Mouse (Mus musculus) layer of hippocampus, adult 18-20 months (tissue): ENCODE data around the gene Hs2st1. TPM values are rescaled to one million over a fixed set of nuclear protein-coding genes. Genes with fewer than 3 reads are reported as not detected.
A peak's percentile ranks its signal among the peaks of the same experiment; 100 is the strongest.

Experiments used
- DNase-seq, 2 experiments: peaks; one replicate each; pipeline ENCODE4 v3.0.0; 2022; ENCODE audit warnings: low spot score in 2 of 2
- total RNA-seq, 2 experiments: library from RNA; stranded (reverse); gene quantifications; 2 replicates each; pipeline ENCODE4 v1.2.3; 2021

Hs2st1 gene
- total RNA-seq, 2 experiments from 2014 or later, result 39.6 to 40.0 TPM

DNA sequence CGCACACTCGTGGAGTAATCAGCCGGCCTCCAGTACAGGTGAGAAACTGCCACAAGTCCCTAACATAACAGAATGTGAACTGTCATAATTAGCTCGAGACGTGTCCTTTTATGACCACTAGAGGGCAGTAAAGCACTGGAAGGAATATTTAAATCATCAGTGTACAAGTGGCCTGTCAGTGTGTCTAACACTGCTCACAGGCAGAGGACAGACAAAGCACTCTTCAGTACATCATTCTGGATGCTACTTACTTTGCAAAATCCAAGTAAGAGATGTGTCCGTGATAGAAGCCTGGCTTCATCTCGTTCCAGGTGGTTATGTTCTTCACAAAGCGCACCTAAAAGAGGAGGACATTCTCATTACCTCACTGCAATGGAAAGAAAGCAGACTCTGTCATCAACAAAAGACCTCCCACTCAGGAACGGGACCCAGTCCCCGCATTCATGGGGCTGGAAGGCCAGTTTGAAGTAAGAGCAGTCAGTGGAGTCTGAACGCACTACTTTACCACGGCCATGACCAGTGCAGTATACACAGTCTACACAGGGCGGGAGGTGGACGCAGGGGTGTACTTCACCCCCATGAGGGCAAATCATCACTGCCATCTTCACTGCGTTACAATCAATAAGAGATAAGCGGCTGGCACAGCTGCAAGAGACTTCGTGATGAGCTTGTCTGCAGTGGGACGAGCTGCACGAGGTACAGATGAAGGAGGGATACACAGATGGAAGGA is 116.1 kb downstream of the Hs2st1 start:
- DNase-seq, result peak; percentile 46 to 84

DNA sequence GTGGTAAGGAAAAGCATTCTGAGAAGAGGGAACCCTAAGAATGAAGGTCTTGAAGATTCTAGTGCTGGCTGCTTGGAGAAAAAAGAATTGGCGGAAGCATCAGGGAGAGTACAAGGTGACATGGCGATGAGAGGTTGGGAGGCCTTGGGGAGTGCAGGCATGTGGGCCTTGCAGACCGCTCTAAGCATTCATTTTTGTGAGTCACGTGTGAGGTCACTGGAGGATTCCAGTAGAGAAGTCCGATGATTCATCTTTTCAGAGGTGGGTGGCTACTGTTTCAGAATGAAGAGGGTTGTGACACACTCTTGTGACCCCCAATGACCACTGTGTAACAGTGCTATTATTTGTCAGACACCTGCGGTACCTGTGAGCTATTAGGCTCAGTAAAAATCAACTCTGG is 121.0 kb downstream of the Hs2st1 start:
- no peak for DNase-seq

DNA sequence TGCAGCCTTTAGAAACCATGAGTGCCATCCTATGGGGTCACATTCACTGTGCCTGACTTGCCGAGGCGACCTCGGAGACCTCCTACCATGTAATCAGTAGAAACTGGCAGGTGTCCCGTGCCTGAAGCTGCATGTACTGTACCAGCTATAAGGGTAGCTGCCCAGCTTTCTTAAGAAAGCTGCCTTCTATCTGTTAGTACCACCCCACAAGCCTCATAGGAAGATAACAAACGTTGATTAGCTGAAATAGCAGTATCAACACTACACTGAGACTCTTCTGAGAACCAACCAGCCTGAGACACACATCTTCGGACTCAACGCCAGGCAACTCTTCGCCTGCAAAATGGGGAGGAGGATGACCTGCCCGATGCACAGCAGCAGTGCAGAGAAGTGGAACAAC is 122.1 kb downstream of the Hs2st1 start:
- no peak for DNase-seq

DNA sequence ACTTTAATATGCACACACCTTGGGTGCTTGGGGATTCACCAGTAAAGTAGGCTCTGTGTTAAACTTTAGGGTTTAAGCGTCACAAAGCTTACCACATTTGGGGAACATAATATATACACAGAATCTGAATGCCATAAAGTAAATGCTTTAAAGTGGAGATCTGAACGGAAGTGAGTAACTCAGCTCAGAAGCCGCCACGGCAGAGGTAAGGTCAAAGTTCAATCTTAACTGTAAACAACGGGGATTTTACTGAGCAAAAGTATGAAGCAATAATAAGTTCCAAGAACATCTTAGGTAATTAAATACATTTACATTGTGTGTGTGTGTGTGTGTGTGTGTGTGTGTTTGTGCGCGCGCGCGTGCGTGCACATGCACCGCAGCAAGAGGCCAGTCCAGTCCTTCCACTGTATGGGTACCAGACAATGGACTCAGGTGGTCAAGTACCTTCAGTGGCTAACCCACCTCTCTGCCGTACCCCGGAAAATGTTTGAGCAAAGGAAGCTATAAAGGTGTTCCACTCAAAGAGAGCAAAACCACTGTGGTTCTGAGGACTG is 123.8 kb downstream of the Hs2st1 start:
- no peak for DNase-seq

DNA sequence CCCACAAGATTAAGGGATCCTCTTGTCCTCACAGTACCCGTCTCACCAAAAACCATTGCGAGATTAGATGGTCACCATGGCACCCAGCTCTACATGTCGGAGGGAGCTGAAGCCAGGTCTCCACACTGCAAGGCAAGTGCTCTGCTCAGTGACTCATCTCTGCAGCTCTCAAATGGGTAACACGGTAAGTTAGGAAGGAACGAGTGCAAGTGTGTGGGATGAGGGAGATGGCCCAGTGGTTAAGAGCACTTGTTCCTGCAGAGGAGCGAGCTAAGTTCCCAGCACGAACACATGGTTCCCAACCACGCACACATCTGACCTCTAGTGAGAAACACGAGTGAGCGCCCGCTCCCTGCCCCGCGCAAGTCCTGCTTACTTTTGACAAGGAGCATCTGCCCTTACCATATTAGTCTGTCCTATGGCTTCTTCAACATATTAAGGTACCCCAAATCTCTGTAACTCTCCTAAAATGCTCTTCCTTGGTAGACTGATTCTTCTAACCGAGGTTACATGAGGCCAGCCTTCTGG is 132.0 kb downstream of the Hs2st1 start:
- DNase-seq, result no peak

DNA sequence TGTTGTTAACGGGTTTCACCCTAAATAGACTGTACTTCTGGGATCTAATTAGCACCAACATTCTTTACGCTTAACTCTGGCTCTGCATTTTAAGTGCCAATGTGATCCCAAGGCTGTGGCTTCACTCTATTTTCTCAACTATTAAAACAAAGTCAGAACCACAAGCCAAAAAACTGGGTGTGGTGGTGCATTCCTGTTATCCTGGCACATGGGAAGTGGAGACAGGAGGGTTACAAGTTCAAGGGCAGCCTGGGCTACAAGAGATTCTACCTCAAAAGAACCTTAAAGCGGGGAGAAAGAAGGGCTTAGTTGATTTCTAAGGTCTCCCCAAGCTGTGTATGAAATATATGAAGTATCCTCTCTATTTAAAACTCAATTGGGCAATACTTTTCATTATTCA is 133.9 kb downstream of the Hs2st1 start:
- no peak for DNase-seq

DNA sequence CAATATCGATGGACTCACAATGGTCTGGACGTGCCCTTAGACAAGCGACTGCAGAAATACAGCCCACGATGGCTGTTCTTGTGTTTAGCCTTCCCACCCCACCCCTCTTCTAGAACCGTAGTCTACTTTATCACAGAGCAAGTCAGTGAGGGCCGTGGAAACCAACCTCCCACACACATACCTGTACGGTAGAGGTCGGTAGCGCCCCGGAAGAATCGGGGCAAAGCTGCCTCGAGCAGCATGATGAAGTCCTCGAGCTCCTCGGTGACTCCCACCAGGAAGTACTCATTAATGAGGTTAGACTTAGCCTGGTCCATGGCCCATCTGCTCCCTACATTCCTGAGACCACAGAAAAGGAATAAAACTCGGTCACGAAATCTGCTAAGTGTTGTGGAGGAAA is 134.7 kb downstream of the Hs2st1 start:
- DNase-seq, result no peak

DNA sequence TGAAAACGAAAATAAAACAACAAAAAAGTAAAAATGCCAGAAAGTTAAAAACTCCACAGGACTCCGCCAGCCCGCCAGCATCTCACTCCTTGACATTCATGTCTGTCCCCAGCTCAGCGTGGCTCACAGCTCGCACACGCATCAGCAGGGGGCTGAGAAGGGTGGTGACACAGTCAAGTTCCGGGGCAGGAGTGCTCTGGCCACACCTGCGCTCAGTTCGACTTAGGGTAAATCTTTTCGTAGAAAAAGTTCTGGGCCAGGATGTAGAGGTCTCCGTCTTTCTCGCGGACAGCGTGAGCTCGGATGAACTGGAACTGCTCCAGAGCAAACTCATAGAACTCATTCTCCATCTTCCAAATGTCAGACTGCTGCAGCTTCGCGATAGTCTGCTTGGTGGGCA is 135.7 kb downstream of the Hs2st1 start:
- no peak for DNase-seq

DNA sequence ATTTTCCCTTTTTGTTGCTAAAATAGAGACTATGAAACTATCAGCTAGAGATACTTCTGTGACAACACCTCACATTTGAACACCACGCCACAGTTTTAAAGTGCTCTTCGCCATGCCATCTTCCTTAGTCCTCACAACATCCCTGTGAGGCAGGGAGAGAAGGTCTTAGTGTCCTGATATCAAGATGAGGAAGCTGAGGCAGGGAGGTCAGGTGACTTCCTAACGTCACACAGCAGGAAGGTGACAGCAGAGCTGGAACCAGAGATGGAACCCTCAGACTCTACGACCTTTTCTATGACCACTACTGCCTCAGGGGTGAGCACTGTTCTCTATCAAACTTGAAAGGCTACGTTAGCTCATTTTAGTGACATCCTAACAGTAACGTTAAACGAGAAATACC is 136.9 kb downstream of the Hs2st1 start:
- DNase-seq, result no peak

DNA sequence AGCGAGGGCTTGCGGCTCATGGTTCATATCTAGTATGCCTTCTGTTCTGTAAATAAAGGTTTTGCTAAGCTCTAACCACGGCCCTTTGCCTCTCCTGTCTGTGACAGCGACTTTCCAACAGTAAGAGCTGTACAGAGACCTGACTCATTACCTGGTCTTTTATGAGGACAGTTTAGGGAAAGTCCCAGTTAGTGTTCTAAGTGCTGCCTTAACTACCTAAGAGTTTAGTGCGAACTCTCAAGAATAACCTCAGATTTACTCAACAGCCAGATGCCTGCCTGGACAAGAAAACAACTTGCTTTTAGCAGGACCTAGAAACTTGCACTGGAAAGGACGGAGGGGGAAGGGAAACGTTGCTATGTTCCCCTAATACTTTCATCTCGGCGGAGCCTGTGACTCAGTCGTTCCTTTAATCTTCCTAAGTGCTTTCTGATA is 137.8 kb downstream of the Hs2st1 start:
- DNase-seq, result no peak

DNA sequence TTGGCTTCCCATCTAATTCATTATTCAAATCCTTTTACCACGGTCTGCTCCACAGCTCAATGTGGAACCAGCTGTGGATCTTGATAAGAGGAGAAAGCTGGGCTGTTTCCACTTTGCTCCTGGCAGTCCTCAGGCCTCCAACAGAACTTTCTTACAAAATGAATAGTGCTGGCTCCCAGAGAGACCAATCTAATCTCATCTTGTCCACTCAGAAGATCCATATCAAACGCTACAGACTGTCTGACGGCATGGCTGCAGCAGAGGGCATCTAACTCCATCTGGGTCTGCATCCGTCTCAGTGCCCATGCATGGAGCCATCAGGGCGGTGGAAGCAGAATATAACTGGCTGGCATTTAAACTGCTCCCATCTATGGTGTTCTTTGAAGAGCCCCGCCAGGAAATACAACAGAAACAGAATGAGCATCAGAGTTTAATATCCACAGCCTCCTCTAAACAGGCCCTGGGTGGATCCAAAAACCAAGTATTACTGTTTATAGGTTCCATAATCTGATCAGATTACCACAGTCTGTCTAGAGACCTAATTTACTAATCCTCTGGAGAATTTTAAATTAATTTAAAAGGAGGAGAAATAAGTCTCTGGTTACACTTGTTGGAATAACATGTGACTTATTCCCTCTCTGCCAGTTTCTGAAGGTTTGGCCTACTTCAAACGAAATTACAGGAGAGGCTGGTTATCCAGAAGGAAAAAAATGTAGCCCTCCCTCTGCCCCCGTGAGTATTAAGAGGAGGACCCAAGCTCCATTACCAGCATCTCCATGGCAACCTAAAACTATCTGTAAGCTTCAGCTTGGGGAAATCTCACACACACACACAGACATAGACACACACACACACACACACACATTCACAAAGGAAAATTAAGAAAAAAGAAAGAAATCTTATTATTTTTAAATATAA is 141.2 kb downstream of the Hs2st1 start:
- DNase-seq, result no peak

DNA sequence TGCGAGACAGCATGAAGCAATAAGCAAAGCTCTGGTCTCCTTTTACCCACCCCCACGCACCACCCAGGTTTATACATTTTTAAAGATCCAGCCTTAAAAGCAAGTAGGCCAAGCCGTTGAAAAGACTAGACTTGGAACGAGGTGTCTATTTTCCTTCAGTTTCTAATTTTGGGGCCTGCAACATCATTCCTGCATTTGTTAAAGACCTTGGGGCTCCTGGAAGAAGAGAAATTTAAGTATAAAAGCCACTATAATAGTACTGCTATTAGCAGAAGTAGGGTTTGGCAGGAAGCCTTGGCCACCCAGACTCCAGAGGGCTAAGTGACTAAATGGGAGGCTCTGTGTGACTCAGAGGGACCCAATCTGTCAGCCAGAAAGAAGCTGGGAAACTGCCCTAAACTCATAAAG is 144.9 kb downstream of the Hs2st1 start:
- peak; percentile 66 to 81 for DNase-seq

DNA sequence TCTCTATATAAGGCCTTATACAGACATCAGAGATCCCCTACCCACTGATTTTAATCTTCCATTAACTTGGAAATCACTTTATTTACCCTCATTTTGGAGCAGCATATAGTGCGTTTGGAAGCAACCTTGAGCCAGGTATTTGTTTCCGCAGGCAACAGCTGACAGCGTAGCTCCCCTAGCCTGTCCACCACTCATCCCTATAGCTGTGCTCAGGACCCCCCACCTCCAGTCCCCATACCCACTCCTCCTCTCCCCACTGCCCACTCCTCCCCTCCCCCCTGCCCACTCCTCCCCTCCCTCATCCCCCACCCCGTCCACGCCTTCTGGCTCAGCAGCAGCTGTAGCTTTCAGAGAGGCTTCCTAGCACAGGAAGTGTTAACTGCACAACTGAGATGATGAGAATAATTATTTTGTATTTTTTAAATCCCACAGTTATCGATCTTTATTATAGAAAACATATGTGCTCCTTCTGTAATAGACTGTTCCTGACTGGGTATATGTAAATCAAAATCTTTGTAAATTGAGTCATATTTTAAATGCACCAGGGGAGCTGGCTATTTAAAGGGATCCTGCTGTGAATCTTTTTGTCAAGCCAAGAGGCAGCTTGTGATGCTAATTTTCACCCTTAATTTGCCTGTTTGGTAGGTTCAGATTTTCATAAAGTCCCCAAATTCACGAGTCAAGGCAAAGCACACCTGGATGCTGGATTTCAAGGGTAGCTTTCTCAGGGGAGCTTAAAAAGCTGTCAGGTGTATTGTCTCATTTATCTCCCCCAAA is 148.4 kb downstream of the Hs2st1 start:
- no peak for DNase-seq

DNA sequence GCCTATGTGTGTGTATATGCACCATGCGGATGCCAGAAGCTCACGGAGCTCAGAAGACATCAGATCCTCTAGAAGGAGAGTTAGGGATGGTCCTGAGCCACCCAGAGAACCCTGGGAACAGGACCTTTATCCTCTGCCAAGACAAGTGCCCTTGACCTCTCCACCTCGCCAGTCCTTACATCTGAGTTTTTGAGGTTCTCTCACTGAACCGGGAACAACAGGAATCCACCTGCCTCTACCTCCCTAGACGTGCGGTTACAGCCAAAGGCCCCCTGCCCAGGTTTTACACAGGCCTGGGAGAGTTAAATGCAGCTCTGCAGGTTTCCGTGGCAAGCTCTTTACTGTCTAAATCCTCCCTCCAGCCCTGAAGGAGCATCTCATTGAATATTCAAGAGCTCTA is 156.2 kb downstream of the Hs2st1 start:
- DNase-seq, result no peak

DNA sequence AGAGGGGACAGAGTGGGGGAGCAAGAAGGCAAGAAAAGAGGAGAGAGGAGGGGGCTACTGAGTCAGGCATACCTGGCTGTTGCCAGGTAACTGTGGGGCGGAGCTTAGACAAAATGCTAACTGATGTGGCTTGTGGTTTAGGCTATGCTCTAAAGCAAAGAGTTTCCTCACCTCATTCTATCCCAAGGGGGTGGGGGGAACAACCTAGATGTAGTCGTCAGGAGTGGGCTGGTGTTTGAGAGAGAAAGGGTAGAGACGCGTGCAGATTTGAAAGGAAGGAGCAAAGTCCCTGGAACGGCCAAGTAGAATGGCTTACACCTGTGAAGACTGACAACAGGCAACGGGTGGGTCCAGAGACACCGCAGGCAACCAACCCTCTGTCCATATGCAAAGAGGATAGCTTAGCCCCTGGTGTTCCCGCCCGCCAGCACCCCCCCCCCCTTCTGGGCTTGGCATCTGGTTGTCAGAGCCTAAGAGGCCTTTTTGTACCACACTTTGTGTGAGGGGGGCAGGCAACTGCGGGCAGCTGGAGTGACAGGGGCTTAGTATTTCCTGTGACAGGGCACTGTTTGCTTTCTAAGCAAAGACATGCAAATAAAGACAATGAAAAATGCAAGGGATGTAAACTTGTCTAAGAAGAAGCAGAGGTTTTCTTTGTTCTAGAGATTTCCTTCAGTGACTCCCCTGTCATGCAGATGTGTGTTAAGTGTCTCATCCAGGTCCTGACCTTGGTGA is 157.3 kb downstream of the Hs2st1 start:
- DNase-seq, result no peak

DNA sequence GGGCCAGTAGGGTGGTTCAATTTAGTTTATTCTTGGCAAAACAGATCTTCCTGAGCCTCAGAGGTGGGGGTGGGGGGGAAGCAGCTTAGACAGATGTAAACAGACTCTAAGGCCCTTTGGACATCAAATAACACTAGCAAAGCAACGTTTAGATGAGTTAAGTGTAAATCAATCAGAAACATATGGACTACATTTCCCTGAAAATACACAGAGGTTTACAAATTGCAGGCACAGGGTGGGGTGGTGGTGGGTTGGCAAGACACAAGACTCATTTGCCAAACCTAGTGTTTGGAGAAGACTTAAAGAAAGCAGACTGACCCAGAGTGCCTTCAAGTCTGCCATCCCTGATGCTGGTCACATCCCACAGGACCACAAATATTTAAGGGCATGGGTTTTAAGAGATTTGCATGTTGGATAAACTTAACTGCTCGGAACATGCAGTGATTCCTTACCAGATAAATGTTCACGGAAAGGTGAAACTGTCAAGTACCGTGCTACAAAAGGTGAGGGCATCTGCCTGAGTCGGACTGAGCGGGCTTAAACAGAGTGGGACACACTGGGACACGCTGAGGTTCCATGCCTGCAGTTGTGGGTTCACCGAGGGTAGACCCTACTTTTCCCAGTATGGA is 158.2 kb downstream of the Hs2st1 start:
- no peak for DNase-seq

DNA sequence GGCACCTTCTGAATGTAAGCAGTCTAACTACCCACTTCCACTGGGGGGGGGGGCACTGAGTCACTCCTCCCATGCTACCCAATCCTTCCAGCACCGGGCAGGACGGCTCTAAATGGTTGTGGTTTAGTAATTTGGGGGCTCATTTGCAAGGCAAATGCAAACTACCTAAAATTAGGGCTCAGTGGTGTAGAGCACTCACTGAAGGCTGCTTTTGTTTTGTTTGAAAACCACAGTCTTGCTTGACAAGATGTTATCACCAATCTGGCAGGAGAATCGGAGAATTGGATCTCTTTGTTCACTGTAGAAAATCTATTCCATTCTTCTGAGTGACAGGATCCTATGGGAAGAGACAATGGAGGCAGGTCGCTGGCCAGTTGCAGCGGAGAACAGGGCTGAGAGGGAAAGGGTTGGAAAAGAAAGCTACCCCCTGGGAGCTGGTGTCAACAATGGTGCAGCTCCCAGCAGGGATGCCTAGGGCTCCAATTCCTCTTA is 158.9 kb downstream of the Hs2st1 start:
- no peak for DNase-seq

DNA sequence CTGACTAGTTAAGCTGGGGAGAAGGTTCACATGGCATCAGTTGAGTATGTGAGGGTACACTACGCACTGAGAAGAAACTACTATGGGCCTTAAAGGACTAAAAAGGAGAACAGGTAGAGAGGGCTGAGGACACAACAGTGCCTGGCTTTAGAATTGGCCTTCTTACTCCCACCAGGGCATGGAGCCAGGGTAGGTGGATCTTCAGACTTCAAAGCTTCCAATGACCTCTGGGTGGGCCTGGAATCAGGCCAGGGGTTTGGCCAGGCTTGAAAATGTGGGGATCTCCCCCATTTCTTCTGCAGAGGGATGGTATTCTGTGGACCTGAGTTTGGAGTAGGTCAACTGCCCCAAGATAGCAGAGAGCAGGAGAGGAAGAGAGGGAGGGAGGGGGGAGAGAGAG is 161.0 kb downstream of the Hs2st1 start:
- no peak for DNase-seq

DNA sequence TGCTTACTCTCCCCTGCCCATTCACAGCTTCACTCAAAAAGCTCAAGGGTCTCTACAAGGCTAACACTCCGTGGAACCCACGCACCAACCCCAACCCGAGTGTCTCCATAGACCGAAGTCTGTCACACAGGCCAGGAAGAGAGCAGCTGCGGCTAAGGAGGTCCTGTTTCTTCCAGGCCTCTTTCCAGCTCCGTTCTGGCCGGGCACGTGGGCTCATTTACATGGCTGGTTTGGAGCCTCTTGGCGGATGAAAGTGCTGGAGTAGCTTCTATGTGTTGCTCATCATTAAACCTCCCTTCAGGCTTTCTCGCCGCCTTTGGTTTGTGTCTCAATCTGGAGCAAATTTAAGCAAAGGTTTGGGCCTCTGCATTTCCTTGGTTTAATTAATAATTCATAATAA is 164.7 kb downstream of the Hs2st1 start:
- no peak for DNase-seq

DNA sequence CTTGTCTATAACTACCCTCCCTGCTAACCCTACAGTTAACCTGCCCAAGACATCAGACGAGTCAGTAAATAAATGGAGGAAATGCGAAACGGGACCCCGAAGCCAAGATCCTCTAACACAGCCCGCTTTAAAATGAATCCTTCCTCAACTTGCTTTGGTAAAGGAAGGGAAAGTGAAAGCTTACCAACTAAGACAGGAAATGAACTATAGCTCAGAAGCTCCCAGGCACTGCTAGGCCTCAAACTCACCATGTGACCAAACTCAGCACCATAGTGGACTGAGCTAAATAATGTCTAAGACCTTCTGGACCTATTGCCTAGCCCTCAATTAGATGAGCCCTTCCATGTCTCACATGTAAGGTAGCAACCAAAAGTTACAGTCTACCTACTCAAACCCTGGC is 168.7 kb downstream of the Hs2st1 start:
- DNase-seq, result no peak
